Mouse (Mus musculus) adrenal gland, postnatal 4 days (tissue): ENCODE measurements around the gene Kmo. TPM values are rescaled to one million over a fixed set of nuclear protein-coding genes. Genes with fewer than 3 reads are reported as not detected.

Experiments
- DNase-seq, 2 experiments: peaks; one replicate each; pipeline ENCODE4 v3.0.0; 2021 to 2022; ENCODE audit warnings: low spot score in 2 of 2, mixed read lengths in 2 of 2
- total RNA-seq, 2 experiments: library from RNA; stranded (reverse); gene quantifications; 2 replicates each; pipeline ENCODE4 v1.2.3; 2021

Kmo gene
- total RNA-seq, 2 experiments from 2014 or later = 0.84 to 4.2 TPM

DNA sequence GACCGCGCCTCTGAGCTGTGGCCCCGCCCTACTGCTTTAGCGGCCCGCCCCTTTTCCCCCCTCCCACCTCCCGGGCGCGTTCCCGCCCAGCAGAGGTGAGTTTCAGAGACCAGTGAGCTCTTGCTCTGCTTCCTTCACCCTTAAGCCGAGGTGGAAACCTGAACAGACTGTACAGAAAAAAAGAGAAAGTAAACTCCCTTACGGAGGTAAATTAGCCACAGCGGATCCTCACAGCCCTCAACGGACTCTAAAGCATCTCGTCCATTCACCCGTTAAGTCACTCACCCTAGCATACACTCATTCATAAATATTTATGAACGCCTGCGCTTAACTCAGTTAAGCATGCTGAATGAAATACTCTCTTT lies 72.8 kb downstream of the Kmo start:
- no peak for DNase-seq

- no peak for DNase-seq
Measured at GRCm38 (mm10) chr1:175693429-175693960, 73.3 kb downstream of the Kmo start.

DNA sequence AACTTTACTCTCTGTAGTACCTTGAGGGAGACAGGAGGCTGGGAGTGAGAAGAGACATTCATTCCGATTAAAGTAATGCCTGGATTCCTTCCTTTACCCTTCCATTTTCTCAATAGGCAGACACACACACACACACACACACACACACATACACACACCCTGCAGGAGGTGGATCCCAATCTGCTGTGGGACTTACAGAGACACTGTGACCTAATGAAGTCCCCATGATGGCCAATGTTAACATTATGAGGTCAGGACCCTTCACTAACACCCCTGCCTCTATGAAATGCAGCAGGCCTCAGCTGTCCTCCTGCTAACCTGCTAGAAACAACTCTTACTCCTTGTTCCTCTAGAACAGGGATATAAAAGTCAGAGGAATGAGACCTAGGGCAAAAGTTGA lies 78.1 kb downstream of the Kmo start, which contains the start of gene Wdr64:
TSS of gene Wdr64 (plus strand) at position 301 of the 400 bp plus-strand sequence.
- DNase-seq = no peak

GRCm38 (mm10) chr1:175699375-175699774 lies 79.2 kb downstream of the Kmo start:
- no peak for DNase-seq

DNA sequence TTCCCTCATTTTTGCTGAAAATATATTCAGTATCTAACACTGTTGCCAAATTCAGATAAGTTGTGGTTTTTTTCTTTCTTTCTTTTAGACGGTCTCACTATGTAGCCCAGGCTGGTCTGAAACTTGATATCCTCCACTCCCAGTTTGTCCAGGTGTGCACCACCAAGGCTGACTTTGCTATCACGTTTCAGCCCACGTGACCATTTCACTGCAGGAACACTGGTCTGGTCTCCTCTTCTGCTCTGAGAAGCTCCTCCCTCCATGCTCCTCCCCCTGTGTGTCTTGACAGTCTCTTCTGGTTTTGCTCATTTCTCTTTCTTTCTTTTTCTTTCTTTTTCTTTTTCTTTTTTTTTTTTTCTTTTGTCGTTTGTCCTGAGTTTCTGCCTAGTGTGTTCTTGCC lies 79.6 kb downstream of the Kmo start:
- DNase-seq = no peak

- DNase-seq = no peak
Measured at GRCm38 (mm10) chr1:175701145-175701544, 81.0 kb downstream of the Kmo start.

DNA sequence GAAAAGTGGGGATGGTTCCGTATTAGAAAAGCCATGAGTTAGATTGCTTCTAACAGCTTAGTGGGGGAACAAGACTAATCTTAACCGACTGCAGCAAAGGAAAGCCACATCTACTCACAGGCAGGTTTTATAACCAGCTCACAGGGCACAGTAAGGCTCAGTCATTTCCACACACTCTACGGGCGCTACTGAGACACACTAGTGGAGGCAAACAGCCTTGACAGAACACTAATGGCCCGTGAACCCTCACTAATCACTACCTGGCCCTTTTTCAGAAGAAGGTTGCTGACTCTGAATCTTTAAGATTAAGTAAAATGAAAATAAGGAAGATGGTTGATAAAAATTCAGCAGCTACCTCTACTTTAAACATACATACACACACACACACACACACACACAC lies 87.4 kb downstream of the Kmo start:
- no peak for DNase-seq

- no peak for DNase-seq
Measured at GRCm38 (mm10) chr1:175708013-175708412, 87.8 kb downstream of the Kmo start.

Other genes starting within 250 kb of the Kmo start
- gene Rgs7, start 127.9 kb upstream of the Kmo start, total RNA-seq = 1 to 10 TPM; 6.9 to 9.2 TPM
- 100 to 1,000 TPM; 159 to 176 TPM for gene Fh1, start 5.3 kb downstream of the Kmo start, total RNA-seq
- 1 to 10 TPM; 6.3 to 7.9 TPM for gene Opn3, start 72.4 kb downstream of the Kmo start, total RNA-seq
- gene Chml, start 72.5 kb downstream of the Kmo start, total RNA-seq = 10 to 100 TPM in 1 of 2 experiments, 1 to 10 TPM in 1; 8.0 to 10.1 TPM
- not detected for gene Wdr64, start 78.2 kb downstream of the Kmo start, total RNA-seq